Mouse (Mus musculus): ENCODE results near the gene Dnhd1.
A peak's percentile ranks its signal among the peaks of the same experiment; 100 is the strongest.

The Dnhd1 gene

DNA sequence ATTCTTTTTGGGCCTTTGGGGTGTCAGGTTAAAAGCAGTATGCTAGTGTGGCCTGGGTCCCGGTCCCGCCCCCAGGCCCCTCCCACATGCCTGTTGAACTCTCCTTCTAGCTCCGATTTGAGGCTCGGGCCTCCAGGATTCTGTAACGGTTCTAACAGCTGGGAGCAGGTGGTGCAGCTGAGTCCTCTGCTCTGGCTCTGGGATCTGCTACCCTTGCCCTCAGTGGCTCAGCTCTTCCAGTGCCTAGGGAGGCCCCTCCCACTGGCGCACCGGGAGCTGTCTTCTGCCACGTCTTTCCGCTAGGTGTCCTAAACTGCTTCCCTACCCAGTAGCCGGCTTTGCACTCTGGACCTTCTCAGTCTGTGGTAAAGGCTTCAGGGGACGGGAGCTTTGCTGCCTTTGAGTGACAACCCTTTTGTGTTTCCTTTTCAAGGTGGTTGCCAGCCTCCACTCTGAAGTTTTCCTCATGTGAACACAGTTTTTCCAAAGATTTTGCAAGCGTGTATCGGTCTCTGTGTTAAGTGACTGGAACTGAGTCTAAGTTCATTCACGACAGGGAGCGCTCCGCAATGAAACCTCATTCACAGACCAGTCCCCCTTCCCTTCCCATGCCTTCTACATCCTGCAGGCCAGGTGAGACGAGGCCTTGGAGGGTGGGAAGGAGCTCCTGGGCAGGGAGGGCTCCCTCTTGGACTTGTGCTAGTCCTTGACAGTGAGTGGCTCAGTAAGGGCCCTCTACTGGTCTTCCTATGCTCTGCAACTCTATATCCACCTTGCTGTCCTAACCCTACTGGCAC lies at the start of gene Dnhd1:
Dnhd1 (plus strand) TSS at position 189 of the 797 bp plus-strand sequence.
- DNase-seq = peak; percentile 80 to 89

DNA sequence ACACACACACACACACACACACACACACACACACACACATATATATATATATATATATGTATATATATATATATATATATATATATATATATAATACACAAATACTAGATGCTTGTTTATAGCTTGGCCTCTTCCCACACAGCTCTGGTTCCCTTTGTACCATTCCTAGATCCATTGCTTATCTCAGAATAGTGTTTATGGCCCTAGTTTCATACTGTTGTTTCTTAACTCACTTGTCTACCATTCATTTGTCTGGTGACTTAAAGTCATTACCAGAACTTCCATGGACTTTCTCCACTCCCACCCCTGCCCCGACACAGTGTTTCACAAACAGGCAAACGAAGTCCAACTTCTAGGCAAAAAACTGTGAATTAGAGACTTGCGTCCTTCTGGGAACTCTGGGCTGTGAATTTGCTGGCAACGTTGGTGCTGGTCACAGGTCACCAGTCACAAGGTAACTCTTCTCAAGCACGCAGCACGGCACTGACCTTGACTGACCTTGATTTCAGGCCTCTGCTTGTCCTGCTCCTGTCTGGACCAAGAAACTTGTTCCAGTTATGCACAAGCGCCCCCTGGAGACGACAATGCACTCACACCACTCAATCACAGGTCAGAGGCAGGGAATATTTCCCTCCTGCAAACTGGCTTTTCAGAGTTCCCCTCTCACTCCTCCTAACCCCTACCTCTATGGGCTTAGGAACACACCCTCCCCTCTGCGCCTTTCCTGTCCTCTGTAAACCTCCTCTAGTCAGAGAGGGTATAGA lies 47.6 kb upstream of the Dnhd1 start:
- peak; percentile 89 to 91 for DNase-seq

DNA sequence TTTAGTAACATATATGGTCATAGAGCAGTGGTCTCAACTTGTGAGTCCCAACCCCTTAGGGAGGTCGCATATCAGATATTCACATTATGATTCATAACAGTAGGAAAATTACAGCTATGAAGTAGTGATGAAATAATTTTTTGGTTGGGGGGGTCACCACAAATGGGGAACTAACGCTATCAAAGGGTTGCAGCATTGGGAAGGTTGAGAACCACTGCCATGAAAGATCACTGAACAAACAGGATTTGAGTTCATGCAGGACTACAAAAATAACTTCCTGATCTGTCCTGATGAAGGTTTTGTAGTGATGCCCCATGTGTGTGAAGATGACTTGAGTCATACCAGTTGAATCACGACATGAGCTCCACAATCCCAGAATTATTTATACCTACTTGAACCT lies 42.2 kb upstream of the Dnhd1 start:
- no peak for DNase-seq

DNA sequence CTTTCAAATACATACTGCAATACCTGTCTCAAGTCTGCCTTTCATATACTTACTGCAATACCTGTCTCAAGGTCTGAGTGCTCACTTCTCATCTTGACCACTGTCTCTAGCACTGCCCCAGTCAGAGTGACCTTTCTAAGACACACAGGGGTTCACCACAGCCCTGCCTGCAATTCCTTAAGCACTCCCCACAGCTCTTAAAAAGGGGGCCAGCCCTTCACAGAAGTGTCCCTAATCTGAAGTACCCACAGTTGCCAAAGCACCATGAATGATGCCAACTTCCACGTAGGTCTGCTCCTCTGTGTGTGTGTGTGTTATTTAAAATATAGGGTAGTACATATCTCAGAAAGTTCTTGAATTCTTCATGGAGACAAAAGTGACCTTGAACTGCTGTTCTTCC lies 38.9 kb upstream of the Dnhd1 start:
- DNase-seq = no peak

DNA sequence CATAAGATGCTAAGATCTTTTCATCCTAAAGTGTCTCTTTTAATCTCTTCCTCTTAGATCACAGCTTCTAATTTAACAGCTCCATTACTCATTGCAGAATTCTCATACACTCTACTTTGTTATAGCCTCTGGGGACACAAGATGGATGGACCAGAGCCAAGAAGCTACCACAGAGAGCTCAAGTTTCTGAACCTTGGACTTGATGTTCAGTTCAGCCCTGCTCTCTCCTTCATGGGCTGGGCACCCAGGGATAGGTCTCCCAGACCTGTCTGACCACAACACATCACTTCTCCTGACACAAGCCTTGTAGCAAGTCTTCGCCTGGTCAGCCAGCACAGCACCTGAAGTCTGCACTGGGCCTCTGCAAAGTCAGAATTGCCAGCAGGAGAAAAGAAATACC lies 36.2 kb upstream of the Dnhd1 start:
- peak in 1 of 2 experiments; percentile 22 for DNase-seq

DNA sequence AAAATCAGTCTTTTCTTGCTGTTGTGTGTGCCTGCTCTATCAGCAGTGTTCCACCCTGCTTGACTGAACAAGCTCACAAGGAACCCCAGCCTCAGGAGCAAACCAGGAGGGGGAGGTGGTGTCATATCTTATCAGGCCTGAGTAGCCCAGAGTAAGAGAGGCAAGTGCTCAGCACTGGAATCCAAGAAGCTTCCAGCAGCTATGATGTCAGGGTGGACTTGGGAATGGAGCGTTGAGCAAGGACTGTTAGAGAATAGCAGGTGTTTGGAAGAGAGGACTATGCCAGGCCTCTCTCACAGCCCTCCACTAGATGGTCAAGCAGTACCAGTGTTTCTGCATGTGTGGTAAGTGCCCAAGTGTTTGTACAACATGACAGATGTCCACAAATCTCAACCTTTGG lies 34.9 kb upstream of the Dnhd1 start:
- DNase-seq = no peak

DNA sequence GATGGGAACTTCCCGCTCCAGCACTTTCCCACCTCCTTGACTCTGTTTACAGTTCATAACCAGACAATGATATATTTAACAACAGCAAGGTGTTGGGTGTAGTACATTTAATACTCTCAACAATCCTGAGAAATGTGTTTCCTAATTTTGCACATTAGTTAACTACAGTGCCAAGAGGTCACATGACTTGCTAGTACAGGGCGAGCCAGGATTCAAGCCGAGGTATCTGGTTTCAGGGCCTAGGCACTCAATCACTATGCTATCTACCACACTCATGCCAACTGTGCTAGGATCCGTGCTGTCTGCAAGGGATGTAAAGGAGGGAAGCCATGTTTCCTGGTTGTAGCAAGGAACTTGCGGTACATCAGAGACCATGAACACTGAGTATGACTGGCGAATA lies 34.1 kb upstream of the Dnhd1 start:
- no peak for DNase-seq

DNA sequence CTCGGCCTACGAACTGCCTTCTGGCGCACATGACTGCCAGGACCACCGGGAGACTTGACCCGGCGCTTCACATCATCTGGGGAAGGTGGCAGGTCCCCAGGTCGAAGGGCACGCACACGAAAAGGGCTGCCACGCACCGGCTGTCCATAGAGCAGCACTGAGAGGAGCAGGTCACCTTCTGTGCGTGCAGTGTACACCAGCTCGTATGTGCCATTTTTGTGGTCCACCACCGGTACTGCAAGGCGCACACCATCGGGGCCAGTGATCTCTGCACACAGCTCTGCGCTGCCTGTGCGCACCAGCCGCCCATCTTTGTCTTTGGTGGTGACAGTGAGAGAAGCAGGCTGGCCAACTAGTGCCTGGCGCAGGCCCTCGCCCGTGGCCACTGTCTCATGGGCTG lies 32.8 kb upstream of the Dnhd1 start:
- DNase-seq = no peak

DNA sequence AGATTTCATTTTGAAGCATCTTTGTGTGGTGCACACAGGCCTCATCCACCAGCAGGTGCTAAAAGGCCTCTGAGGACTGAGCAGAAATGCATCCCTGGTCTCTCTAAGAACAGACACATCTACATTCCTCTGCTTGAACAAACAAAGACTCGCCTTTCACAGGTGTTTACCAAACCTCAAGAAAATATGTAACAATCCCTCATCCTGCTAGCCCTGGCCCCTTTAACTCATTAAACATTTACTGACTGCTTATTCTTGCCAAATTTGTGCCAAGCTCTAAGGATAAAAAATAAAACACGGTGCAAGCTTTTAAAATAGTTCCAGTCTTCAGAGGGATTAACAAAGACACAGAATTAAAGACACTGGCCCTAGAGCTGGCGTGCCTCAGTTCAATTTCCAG lies 30.9 kb upstream of the Dnhd1 start:
- no peak for DNase-seq

DNA sequence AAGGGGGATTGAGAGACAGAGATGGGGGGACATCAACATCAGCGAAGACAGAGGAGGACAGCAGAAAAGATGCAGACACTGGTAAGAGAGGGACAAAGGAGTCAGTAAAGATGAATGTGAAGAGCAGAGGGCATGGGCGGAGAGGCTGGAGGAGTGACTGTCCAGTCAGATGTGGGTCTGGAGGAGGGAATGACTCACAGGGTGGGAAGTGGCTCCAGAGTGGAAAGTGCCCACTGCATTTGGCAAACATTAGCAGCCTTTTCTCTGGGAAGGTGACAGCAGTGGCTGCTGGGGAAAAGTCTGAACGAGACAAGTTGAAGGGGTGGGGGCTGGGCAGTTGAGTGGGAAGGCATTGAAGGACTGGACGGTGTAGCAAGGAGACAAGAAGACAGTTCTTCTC lies 29.6 kb upstream of the Dnhd1 start:
- peak in 1 of 2 experiments; percentile 30 for DNase-seq

DNA sequence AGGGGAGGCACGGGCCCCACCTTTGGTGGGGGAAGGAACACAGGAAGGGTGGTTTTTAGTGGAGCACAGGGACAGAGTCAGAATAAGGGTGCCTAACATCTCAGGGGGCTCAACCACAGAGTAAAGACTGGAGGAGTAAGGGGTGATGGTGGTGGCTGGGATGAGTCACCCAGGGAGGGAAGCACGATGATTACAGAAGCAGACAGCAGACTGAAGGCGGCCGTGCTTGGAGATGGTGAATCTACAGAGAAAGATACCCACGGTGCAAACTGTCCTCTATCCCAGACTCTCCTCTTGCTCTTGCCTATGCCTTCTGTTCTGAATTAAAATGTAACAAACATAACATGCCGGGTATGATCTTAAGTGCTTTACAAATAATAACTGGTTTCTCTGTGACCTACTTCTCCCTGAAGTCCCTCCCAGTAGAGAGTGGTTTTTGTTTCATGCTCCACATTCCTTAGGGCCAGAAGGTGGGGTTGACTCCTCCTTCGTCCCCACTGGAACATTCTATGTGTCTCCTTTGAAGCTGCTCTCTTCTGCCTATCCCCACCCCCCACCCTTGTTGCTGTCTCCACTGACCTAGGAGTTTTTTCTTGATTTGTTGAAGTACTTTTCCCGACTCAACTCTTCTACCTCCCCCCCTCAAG lies 28.9 kb upstream of the Dnhd1 start:
- no peak for DNase-seq

DNA sequence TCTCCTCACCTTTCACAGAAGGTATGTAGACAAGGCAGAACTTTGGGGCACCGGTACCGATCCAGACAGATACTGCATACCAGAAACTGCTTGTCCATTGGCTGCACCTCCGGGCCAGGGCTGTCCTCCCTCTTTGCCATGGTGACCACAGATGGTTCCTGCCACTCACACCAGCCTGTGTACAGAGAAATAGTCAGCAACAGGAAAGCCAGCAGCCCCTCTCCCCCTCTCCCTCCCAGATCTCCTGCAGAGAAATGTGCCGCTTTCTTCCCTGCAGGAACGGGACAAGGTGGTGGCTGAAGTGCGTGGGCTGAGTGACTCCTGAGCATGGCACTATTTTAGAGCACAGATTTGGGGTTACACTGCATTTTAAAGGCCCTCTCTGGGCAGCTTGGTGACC lies 25.2 kb upstream of the Dnhd1 start:
- DNase-seq = peak in 1 of 2 experiments; percentile 39

DNA sequence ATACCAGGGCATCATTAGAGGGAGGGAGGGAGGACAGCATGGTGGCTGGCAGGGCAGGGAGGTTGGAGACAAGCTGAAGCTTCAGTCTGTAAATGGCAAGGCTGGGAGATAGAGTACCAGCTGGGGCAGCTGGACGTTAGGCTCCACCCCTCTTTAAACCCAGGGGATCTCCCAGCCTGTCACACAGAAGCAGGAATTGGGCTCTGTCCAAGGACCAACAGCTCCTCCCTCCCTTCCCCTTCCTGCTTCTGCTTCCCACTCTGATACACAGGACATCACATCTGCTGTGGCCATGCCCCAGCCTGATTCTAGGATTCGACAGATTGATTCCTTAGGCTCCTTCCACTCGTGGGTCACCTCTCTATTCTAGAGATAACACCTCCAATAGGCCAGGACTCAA lies 22.0 kb upstream of the Dnhd1 start:
- DNase-seq = peak; percentile 68 to 77

DNA sequence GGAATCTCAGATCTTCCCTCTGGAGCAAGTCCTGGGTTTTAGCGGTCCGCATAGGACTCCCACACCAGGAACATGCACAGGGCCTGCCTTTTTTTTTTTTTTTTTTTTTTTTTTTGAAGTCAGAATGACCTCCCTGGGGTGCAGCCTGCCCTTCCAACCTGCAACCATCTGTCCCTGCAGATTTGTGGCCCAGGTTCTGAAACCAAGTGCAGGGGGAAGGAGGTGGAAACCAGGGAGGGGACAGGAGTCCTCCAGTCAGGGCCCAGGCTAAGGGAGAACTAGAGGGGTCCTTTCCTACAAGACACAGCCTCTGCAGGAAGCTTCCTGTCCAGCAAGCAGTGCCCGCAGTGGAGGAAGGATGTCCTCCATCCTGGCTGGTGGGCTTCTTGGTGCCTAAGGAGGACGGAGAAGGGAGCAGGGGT lies 18.1 kb upstream of the Dnhd1 start:
- DNase-seq = peak in 1 of 2 experiments; percentile 49

DNA sequence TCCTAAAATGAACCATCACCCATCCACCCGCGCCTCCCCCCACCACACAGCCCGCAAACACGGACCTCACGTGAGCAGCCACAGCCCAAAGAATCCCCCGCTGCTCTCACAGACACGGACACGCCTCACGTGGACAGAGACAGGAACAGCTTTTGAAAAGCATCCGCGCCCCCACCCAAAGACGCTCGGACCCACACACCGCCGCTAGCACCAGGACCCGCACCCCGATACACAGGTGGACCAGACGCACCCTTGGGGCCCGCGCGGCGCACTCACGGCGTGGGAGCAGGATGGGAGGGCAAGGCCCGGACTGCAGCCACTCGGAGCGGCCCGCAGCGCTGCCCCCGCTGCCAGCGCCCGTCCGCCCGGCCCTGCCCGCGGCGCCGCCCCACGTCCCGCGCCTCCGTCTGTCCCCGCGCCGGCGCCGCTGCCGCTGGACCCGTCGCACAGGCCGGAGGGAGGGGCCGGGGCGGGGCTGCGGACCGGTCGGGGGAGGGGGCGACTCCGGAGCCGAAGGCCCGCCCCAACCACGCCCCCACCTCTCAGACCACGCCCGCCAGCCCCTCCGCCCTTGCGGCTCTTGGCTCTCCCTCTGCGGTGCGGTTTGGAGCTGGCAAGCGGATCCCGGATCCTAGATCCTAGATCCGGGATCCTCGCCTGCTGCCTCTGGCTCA lies 17.4 kb upstream of the Dnhd1 start, which contains the start of gene Trim3:
Trim3 (minus strand) TSS at position 445 of the 674 bp plus-strand sequence.
- peak; percentile 96 to 97 for DNase-seq

DNA sequence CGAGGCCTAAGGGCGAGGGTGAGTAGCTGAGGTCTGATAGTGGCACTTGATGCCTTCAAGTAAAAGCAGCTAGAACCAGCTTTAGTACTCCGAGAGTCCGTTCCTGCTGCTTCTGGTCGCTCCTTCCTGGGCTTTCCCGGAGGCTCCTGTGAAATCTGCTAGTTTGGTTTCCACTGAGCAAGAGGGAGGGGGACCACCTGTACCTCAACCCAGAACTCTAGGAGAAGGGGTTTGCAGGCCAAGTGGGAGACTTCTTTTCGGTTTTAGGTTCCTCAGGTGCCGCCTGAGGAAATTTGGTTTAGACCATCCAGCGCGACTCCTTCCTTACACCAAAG lies 16.9 kb upstream of the Dnhd1 start:
- DNase-seq = no peak

DNA sequence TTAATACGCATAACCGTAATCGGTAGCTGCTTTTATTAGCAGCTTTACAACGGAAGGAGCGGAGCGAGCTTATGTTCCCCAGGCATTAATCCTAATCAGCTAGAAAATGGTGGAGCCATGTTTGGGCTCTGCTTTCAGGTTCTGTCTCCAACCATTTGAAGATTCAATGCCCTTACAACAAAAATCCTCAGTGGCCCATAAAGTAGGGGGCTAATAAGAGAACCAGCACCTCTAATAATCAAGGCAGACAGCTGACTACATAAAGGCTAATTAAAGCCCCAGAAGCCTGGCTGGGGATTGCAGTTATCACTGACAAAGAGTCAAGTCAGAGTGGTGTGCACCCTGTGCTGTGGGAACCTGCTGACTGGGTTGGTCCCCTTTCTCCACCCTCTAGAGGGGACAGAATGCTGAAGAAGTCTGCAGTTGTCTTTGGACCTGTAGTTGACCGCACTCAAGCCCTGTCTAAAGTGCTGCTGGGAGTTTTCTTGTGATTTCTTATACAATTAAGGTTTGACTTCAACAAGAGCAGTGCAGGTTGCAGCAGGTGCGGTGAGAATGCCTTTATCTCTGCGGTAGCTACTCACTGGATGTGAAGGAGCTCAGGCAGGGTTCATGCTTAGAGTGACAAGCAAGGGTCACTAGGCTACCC lies 16.2 kb upstream of the Dnhd1 start:
- no peak for DNase-seq

DNA sequence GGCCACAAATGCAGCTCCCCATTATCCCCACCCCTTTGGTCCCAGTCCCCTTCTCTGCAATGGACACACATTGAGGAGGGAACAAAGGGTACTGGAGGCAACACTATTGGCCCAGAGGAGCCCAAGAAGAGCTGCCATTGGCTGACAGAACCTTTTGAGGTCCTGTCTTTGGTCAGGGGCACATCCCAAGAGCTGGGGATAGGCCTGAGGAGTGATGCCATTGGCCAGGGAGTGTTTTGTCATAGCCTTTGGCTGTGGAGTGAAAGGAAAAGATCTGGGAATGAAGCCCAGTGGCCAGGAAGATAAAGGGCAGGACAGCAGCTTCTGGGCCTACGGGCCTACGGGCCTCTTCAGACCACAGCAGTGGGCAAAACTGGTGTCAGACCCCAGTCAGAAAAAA lies 14.9 kb upstream of the Dnhd1 start:
- no peak for DNase-seq

DNA sequence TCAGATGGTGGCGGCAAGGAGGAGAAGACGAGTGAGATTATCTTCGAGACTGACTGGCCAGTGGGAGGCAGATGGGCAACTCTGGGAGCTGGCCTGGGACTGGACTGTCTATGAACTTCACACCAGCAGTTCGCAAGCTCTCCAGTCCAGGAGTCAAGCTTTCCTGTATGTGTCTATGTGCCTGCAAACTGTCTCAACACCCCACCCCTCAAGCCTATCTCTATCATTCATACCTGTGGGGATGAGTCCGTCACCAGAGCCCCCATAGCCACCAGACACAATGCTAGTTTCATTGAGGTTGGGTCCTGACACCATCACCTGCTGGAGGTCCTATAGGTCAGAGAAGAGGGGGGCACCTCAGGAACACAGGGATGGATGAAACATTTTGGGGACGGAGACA lies 11.9 kb upstream of the Dnhd1 start:
- no peak for DNase-seq

DNA sequence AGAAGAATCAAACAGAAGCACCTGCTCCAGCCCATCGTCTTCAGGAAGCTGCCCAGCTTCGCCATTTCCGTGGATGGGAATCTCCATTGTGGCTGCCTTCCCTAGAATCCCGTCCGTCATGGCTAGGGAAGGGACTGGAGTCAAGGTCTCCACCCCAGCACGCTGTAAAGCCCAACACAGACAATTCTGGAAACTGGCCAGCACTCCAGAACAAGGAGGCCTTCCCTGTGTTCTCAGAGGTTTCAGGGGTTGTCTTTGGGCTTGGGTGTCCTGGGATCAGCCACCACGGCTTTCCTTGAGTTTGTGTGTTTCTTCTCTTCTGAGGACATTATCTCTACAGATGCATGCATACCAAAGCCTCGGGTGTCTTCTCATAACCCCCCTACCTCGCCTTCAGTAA lies 11.3 kb upstream of the Dnhd1 start:
- peak in 1 of 2 experiments; percentile 35 for DNase-seq

DNA sequence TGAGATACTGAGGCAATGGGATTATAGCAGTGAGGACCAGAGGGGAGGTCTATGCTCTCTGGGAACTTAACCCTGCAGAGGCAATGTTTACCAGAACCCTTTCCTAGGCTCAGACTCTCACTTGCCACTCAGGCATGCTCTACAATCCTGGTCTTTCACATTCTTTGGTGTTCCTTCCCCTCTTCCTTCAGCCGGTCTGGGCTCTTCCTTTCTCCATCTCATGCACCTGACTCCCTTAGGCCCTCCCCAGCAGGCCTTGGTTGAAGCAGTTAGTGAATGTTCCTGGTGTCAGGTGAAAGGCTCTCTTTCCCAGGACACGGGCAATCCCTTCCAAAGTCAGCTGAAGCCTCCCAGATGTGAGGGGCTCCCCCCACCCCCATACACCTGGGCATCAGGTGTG lies 10.9 kb upstream of the Dnhd1 start, which contains the start of gene Timm10b:
Timm10b (plus strand) TSS at position 301 of the 400 bp plus-strand sequence.
- no peak for DNase-seq

DNA sequence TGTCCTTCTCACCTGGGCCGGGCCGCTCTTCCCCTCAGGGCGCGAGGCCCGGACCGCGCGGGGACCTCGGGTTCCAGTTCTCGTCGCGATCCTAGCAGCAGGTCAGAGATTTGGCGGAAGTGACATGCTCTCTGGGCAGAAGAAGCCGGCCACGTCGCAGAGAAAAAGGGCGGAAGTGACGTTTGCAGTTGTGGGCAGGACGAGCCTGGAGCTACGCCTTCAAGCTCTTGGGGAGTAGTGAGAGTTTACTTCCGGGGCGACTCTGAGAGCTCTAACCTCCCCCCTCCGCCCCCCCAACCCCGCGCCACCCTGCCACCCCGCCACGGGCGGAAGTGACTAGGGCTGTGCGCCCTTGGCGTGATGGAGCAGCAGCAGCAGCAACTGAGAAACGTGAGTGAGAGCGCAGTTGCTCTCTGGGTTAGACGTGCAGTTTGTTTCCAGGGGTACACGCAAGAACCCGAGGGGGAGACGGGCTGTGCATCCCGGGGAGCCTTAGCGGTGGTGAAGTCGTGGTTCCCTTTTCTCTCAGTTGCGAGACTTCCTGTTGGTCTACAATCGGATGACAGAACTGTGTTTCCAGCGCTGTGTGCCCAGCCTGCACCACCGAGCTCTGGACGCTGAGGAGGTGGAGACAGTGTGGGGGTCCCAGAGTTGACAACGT lies 10.3 kb upstream of the Dnhd1 start, which contains the start of the genes Arfip2 and Gm45799:
Arfip2 (minus strand) TSS at position 184 of the 661 bp plus-strand sequence.
Gm45799 (plus strand) TSS at position 320 of the 661 bp plus-strand sequence.
- DNase-seq = peak; percentile 96 to 97

All from kidney, postnatal 4 days (tissue).